Mouse (Mus musculus) liver, embryonic 14.5 days (tissue): ENCODE results near the gene Xrcc3.

Experiments used
- CTCF ChIP-seq: IDR thresholded peaks from 2 replicates; pipeline ENCODE4 v1.5.1; 2016; ENCODE audit warnings: antibody characterized with exemption, low read depth, control low read depth
- EP300 ChIP-seq: IDR thresholded peaks from 2 replicates; pipeline ENCODE4 v1.6.1; 2016; ENCODE audit warnings: antibody characterized with exemption, low read depth

GRCm38 (mm10) chr12:111830375-111830774 is 16.7 kb upstream of the Xrcc3 start:
- TF ChIP-seq CTCF: no peak
- TF ChIP-seq EP300: no peak
